Mouse (Mus musculus): ENCODE measurements around the gene Apoh.

- TF ChIP-seq POLR2A (IDR thresholded peaks at IDR 0.05; ENCODE audit: borderline replicate concordance, extremely low read depth, insufficient read depth, insufficient read length, poor library complexity, severe bottlenecking) (no peak), CTCF (IDR thresholded peaks at IDR 0.05; ENCODE audit: borderline replicate concordance, extremely low read depth, insufficient read depth, insufficient read length) (no peak)
Observed at GRCm38 (mm10) chr11:108429076-108429475, 85.9 kb downstream of the Apoh start.
